Mouse (Mus musculus): ENCODE measurements around the gene Galk1. TPM values are rescaled to one million over a fixed set of nuclear protein-coding genes. Genes with fewer than 3 reads are reported as not detected.
"Not testable (repeated sequence)": the region's sequence is repeated elsewhere in the genome, so short reads cannot be mapped to it uniquely, and the experiment has no call there.

Gene Galk1
- polyA plus RNA-seq, 1 experiment, result 83.2 TPM

GRCm38 (mm10) chr11:116020519-116020922 is 8.0 kb upstream of the Galk1 start:
- WGBS, result 26% methylated on average over 1 of the region's 1 CpGs
- no peak overlapping the region for H3K4me3 ChIP-seq (ENCODE audit: insufficient read depth, low read depth, low read length)
- H3K4me1 ChIP-seq (ENCODE audit: control insufficient read depth, insufficient read depth, low read length), result no peaks in the 10 kb centered on the region
- no peak overlapping the region for H3K27ac ChIP-seq (ENCODE audit: insufficient read depth, low read depth, low read length)
- no peak for TF ChIP-seq POLR2A (IDR thresholded peaks at IDR 0.05; ENCODE audit: low read depth, low read length)
- 0 out of 2 replicates have a peak, but pooled peaks have one; percentile 13 for TF ChIP-seq CTCF (conservative IDR thresholded peaks at IDR 0.05; ENCODE audit: insufficient read depth, insufficient read length, low read depth, low read length)
- H3K27me3 ChIP-seq (replicated peaks; ENCODE audit: control insufficient read depth, insufficient read depth, low read length), result no peaks in the 10 kb centered on the region
- no peak for DNase-seq
- peaks cover 5% of the 10 kb centered on the region; the same call in 1 of the 2 replicates for H3K36me3 ChIP-seq (ENCODE audit: control insufficient read depth, insufficient read depth, low read length)

GRCm38 (mm10) chr11:116019976-116020411 is 7.5 kb upstream of the Galk1 start:
- H3K27ac ChIP-seq (ENCODE audit: insufficient read depth, low read depth, low read length), result no peak overlapping the region
- 71% methylated on average over 2 of the region's 2 CpGs for WGBS
- TF ChIP-seq POLR2A (IDR thresholded peaks at IDR 0.05; ENCODE audit: low read depth, low read length) (no peak), CTCF (conservative IDR thresholded peaks at IDR 0.05; ENCODE audit: insufficient read depth, insufficient read length, low read depth, low read length) (no peak)
- DNase-seq, result no peak
- H3K27me3 ChIP-seq (replicated peaks; ENCODE audit: control insufficient read depth, insufficient read depth, low read length), result no peaks in the 10 kb centered on the region
- peaks cover 5% of the 10 kb centered on the region; the same call in 1 of the 2 replicates for H3K36me3 ChIP-seq (ENCODE audit: control insufficient read depth, insufficient read depth, low read length)
- H3K4me1 ChIP-seq (ENCODE audit: control insufficient read depth, insufficient read depth, low read length), result no peaks in the 10 kb centered on the region
- H3K4me3 ChIP-seq (ENCODE audit: insufficient read depth, low read depth, low read length), result no peak overlapping the region

GRCm38 (mm10) chr11:116019360-116019791 is 6.9 kb upstream of the Galk1 start:
- DNase-seq, result no peak
- WGBS, result 31% methylated on average over 1 of the region's 1 CpGs
- no peak overlapping the region for H3K27ac ChIP-seq (ENCODE audit: insufficient read depth, low read depth, low read length)
- no peaks in the 10 kb centered on the region for H3K4me1 ChIP-seq (ENCODE audit: control insufficient read depth, insufficient read depth, low read length)
- peaks cover 5% of the 10 kb centered on the region; the same call in 1 of the 2 replicates for H3K36me3 ChIP-seq (ENCODE audit: control insufficient read depth, insufficient read depth, low read length)
- TF ChIP-seq POLR2A (IDR thresholded peaks at IDR 0.05; ENCODE audit: low read depth, low read length) (no peak), CTCF (conservative IDR thresholded peaks at IDR 0.05; ENCODE audit: insufficient read depth, insufficient read length, low read depth, low read length) (no peak)
- H3K27me3 ChIP-seq (replicated peaks; ENCODE audit: control insufficient read depth, insufficient read depth, low read length), result no peaks in the 10 kb centered on the region
- no peak overlapping the region for H3K4me3 ChIP-seq (ENCODE audit: insufficient read depth, low read depth, low read length)

- not testable (repeated sequence) for H3K27me3 ChIP-seq (replicated peaks; ENCODE audit: control insufficient read depth, insufficient read depth, low read length); H3K27ac ChIP-seq (ENCODE audit: insufficient read depth, low read depth, low read length); H3K4me1 ChIP-seq (ENCODE audit: control insufficient read depth, insufficient read depth, low read length); H3K36me3 ChIP-seq (ENCODE audit: control insufficient read depth, insufficient read depth, low read length); DNase-seq; H3K4me3 ChIP-seq (ENCODE audit: insufficient read depth, low read depth, low read length)
- 94% methylated on average over 4 of the region's 4 CpGs for WGBS
These were observed 6.3 kb upstream of the Galk1 start for GRCm38 (mm10) chr11:116018867-116019266.

- Histone ChIP-seq H3K27ac (ENCODE audit: insufficient read depth, low read depth, low read length) (no peak overlapping the region), H3K4me3 (ENCODE audit: insufficient read depth, low read depth, low read length) (no peak overlapping the region)
- DNase-seq, result peak; percentile 60
These were observed 5.6 kb upstream of the Galk1 start for GRCm38 (mm10) chr11:116018106-116018505.

GRCm38 (mm10) chr11:116014821-116015220 is 2.3 kb upstream of the Galk1 start:
- 76% methylated on average over 8 of the region's 8 CpGs for WGBS
- Histone ChIP-seq H3K4me1 (ENCODE audit: control insufficient read depth, insufficient read depth, low read length) (peaks cover 9% of the 10 kb centered on the region; the same call in 1 of the 2 replicates), H3K36me3 (ENCODE audit: control insufficient read depth, insufficient read depth, low read length) (no peaks in the 10 kb centered on the region), H3K27ac (ENCODE audit: insufficient read depth, low read depth, low read length) (no peak overlapping the region), H3K27me3 (replicated peaks; ENCODE audit: control insufficient read depth, insufficient read depth, low read length) (no peaks in the 10 kb centered on the region), H3K4me3 (ENCODE audit: insufficient read depth, low read depth, low read length) (no peak overlapping the region)
- TF ChIP-seq CTCF (conservative IDR thresholded peaks at IDR 0.05; ENCODE audit: insufficient read depth, insufficient read length, low read depth, low read length) (no peak), POLR2A (IDR thresholded peaks at IDR 0.05; ENCODE audit: low read depth, low read length) (no peak)
- no peak for DNase-seq

More at GRCm38 (mm10) chr11:116018106-116018505, 5.6 kb upstream of the Galk1 start:
- Histone ChIP-seq H3K4me1 (ENCODE audit: control insufficient read depth, insufficient read depth, low read length) (peaks cover under 1% of the 10 kb centered on the region; the same call in 1 of the 2 replicates), H3K36me3 (ENCODE audit: control insufficient read depth, insufficient read depth, low read length) (peaks cover 3% of the 10 kb centered on the region; the same call in 1 of the 2 replicates), H3K27me3 (replicated peaks; ENCODE audit: control insufficient read depth, insufficient read depth, low read length) (no peaks in the 10 kb centered on the region)
- TF ChIP-seq CTCF (conservative IDR thresholded peaks at IDR 0.05; ENCODE audit: insufficient read depth, insufficient read length, low read depth, low read length), result peak; percentile 90
- no peak for TF ChIP-seq POLR2A (IDR thresholded peaks at IDR 0.05; ENCODE audit: low read depth, low read length)
- 43% methylated on average over 6 of the region's 6 CpGs for WGBS

GRCm38 (mm10) chr11:116011529-116012261 is 824 bp downstream of the Galk1 start:
- WGBS, result 41% methylated on average over 14 of the region's 14 CpGs
- Histone ChIP-seq H3K27ac (ENCODE audit: insufficient read depth, low read depth, low read length) (no peak overlapping the region), H3K4me3 (ENCODE audit: insufficient read depth, low read depth, low read length) (peak overlapping the region; percentile 66), H3K36me3 (ENCODE audit: control insufficient read depth, insufficient read depth, low read length) (no peaks in the 10 kb centered on the region), H3K27me3 (replicated peaks; ENCODE audit: control insufficient read depth, insufficient read depth, low read length) (no peaks in the 10 kb centered on the region), H3K4me1 (ENCODE audit: control insufficient read depth, insufficient read depth, low read length) (peaks cover 9% of the 10 kb centered on the region; the same call in 1 of the 2 replicates)
- no peak for DNase-seq
- TF ChIP-seq CTCF (conservative IDR thresholded peaks at IDR 0.05; ENCODE audit: insufficient read depth, insufficient read length, low read depth, low read length) (no peak), POLR2A (IDR thresholded peaks at IDR 0.05; ENCODE audit: low read depth, low read length) (no peak)

All from kidney, adult 2 months (tissue).